ENCODE assay signal across 9 mouse cellular contexts in the genomic region with DNA sequence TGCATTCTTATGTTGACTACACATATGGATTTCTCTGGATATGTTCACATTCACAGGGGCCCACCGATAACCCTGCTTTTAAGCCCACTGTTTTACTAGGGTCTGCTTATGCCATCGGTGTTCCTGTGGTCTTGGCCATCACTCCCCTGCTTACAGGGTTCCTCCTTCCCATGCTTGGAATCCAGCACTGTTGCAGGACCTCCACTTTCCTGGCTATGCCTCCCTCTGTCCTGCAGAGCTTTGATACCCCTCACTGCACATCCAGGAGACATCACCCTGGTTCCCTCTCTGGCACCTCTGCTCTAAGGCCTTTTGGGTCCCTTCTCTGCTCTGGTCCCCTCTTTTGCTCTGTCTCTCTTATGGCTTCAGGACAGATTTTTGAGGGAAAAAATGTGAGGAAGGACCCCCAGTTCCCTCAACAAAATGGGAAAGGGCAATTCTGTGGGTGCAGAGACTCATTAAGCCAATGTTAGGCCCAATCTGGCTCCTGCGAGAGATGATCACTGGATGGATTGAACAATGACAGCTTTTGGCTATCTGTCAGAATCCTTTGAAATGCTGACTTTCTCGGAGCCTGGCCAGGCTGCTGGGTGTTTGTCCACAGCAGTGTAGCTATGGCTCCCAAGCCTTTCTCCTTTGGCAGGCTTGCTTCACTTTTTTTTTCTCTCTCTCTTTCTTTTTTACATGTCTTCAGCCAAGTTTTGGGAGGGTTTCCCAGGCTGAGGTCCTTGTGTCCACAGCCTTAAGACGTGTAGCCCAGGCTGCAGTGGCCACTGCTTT. TPM values are rescaled to one million over a fixed set of nuclear protein-coding genes. Genes with fewer than 3 reads are reported as not detected.
DNase-seq lines count a peak whose midpoint lies in the region; ATAC-seq and TF ChIP-seq lines count a peak whose summit lies in the region.
"Had no signal": no experiment of that assay in that cellular context is flagged by ENCODE, and none has a peak within 500 bp of the region (broad histone marks: within the 10 kb centered on the region; RNA-seq: fewer than 3 reads in every experiment).

TSS of gene Clec3b (plus strand) at position 706 of the 780 bp plus-strand sequence.

- H3K27me3 ChIP-seq in thymus, adult 2 months (ENCODE audit: control insufficient read depth, insufficient read depth, low read length): no peaks in the 10 kb centered on the region
- H3K27me3 ChIP-seq in stomach, postnatal 0 days (ENCODE audit: control insufficient read depth, insufficient read depth, low read length): no peaks in the 10 kb centered on the region
- no peaks in the 10 kb centered on the region for H3K27me3 ChIP-seq in midbrain, embryonic 10.5 days (ENCODE audit: low read depth, poor library complexity, severe bottlenecking)

- ATAC-seq in cerebellum, adult (ENCODE audit: insufficient number of reproducible peaks, low FRiP score, low TSS enrichment): no peak
- ATAC-seq in stomach, postnatal 0 days (ENCODE audit: low FRiP score, low TSS enrichment): no peak

- WGBS in thymus, adult 2 months: 95% methylated on average over 5 of the region's 5 CpGs
- 77% methylated on average over 5 of the region's 5 CpGs for WGBS in large intestine, adult 2 months
- WGBS in stomach, postnatal 0 days: 61% methylated on average over 5 of the region's 5 CpGs
- 87% methylated on average over 5 of the region's 5 CpGs for WGBS in midbrain, embryonic 10.5 days

- H3K9me3 ChIP-seq in stomach, postnatal 0 days (ENCODE audit: control insufficient read depth, low read length): no peaks in the 10 kb centered on the region
- H3K9me3 ChIP-seq in midbrain, embryonic 10.5 days (replicated peaks): peaks cover 7% of the 10 kb centered on the region; the same call in 1 of the 2 replicates

- no peak for TF ChIP-seq EP300 in stomach, postnatal 0 days (optimal IDR thresholded peaks at IDR 0.05)

- H3K4me1 ChIP-seq in thymus, adult 2 months (replicated peaks; ENCODE audit: control insufficient read depth, insufficient read depth, low read length): peaks cover 9% of the 10 kb centered on the region
- no peaks in the 10 kb centered on the region for H3K4me1 ChIP-seq in stomach, postnatal 0 days (replicated peaks; ENCODE audit: control insufficient read depth, insufficient read depth)
- H3K4me1 ChIP-seq in midbrain, embryonic 10.5 days: no peaks in the 10 kb centered on the region

- TF ChIP-seq POLR2A in thymus, adult 2 months (IDR thresholded peaks at IDR 0.05; ENCODE audit: control insufficient read depth, extremely low read depth, insufficient read depth, low read length, poor library complexity): no peak

- H3K4me3 ChIP-seq in thymus, adult 2 months (ENCODE audit: control insufficient read depth, insufficient read depth, low read length): no peak within 1 kb of the TSS
- peak within 1 kb of the TSS; percentile 6; the same call in 1 of the 2 replicates for H3K4me3 ChIP-seq in stomach, postnatal 0 days (ENCODE audit: low read depth, low read length)
- no peak within 1 kb of the TSS for H3K4me3 ChIP-seq in midbrain, embryonic 10.5 days

- TF ChIP-seq CTCF in thymus, adult 2 months (IDR thresholded peaks at IDR 0.05; ENCODE audit: borderline replicate concordance, control insufficient read depth, extremely low read depth, insufficient read depth, low read length, poor library complexity): no peak
- no peak for TF ChIP-seq CTCF in stomach, postnatal 0 days (IDR thresholded peaks at IDR 0.05; ENCODE audit: low read depth)

- H3K36me3 ChIP-seq in thymus, adult 2 months (ENCODE audit: control insufficient read depth, insufficient read depth, low read length): no peaks in the 10 kb centered on the region
- H3K36me3 ChIP-seq in stomach, postnatal 0 days (ENCODE audit: control insufficient read depth, insufficient read depth, low read length): no peaks in the 10 kb centered on the region
- peaks cover 6% of the 10 kb centered on the region for H3K36me3 ChIP-seq in midbrain, embryonic 10.5 days

- H3K27ac ChIP-seq in thymus, adult 2 months (ENCODE audit: control insufficient read depth, insufficient read depth, low read length): peak within 1 kb of the TSS; percentile 89
- H3K27ac ChIP-seq in stomach, postnatal 0 days (replicated peaks): peak within 1 kb of the TSS; percentile 75
- H3K27ac ChIP-seq in midbrain, embryonic 10.5 days (replicated peaks): no peak within 1 kb of the TSS

- peak within 1 kb of the TSS; percentile 20 for H3K4me2 ChIP-seq in stomach, postnatal 0 days (replicated peaks; ENCODE audit: low read depth)

- peak; percentile 25 for DNase-seq in cerebellum, adult 11-12 months
- DNase-seq in thymus, adult 2 months: no peak
- DNase-seq in thymus, postnatal 10 days (ENCODE audit: low spot score in 2 of 2): no peak
- DNase-seq in large intestine, adult 2 months (ENCODE audit: low read depth, low spot score): no peak
- DNase-seq in stomach, postnatal 0 days (ENCODE audit: low spot score): no peak
- no peak for DNase-seq in midbrain, embryonic 10.5 days (ENCODE audit: low spot score)
- no peak for DNase-seq in neural tube, embryonic 10.5 days (ENCODE audit: extremely low spot score, low spot score)

- peak within 1 kb of the TSS; percentile 23; the same call in 1 of the 2 replicates for H3K9ac ChIP-seq in stomach, postnatal 0 days (ENCODE audit: low read length)

RNA-seq across cellular contexts. Expression of gene Clec3b, which starts in this region (rescaled TPM):
- polyA plus RNA-seq in thymus, adult 2 months (2012; rRNA removed): 19.2 and 20.0 TPM in 2 replicates
- 38.1 and 51.1 TPM in 2 replicates for polyA plus RNA-seq in large intestine, adult 2 months (2012; rRNA removed)
- polyA plus RNA-seq in stomach, postnatal 0 days (2015; fragmentation: Nextera tagmentation; extraction: Ambion mirVana): 13.9 and 17.1 TPM in 2 replicates
- 0.20 TPM in 1 of 2 replicates, not detected in the other for polyA plus RNA-seq in midbrain, embryonic 10.5 days (2016; fragmentation: Nextera tagmentation; extraction: Ambion mirVana)
- polyA plus RNA-seq: heart, embryonic 14.5 days had no signal

Comparison
In these comparisons a context has a peak if more than half of its experiments do, and no peak if none do; other contexts are left out.
1. RNA of gene Clec3b (polyA plus RNA-seq): 38.1 to 51.1 TPM in large intestine, adult 2 months, 19.2 to 20.0 TPM in thymus, adult 2 months and 13.9 to 17.1 TPM in stomach, postnatal 0 days; 0.20 TPM in midbrain, embryonic 10.5 days; every median in the first group is over 10 times any median in the second.